Mouse (Mus musculus): ENCODE data around the gene Ucn3. TPM values are rescaled to one million over a fixed set of nuclear protein-coding genes. Genes with fewer than 3 reads are reported as not detected.

The Ucn3 gene
- polyA plus RNA-seq, 2 experiments from 2014 or later = not detected

- no peak for ATAC-seq
Measured at GRCm38 (mm10) chr13:3891479-3892087, 53.6 kb downstream of the Ucn3 start.

Other genes starting within 250 kb of the Ucn3 start
- gene Calml3, start 141.0 kb downstream of the Ucn3 start, polyA plus RNA-seq (2017; shearing (Covaris generic)) = not detected
- gene Calm4, start 107.6 kb downstream of the Ucn3 start, polyA plus RNA-seq (2017; shearing (Covaris generic)) = not detected
- gene Calm5, start 91.2 kb downstream of the Ucn3 start, polyA plus RNA-seq (2017; shearing (Covaris generic)) = not detected
- 10 to 100 TPM; 25.3 to 27.0 TPM for gene Net1, start 27.1 kb downstream of the Ucn3 start, polyA plus RNA-seq (2017; shearing (Covaris generic))
- gene Tubal3, start 27.1 kb downstream of the Ucn3 start, polyA plus RNA-seq (2017; shearing (Covaris generic)) = under 1 TPM in 1 of 2 experiments, not detected in 1; 0.33 TPM
- gene Akr1c14, start 103.7 kb upstream of the Ucn3 start, polyA plus RNA-seq (2017; shearing (Covaris generic)) = not detected
- under 1 TPM in 1 of 2 experiments, not detected in 1; 0.28 TPM for gene Akr1c18, start 205.3 kb upstream of the Ucn3 start, polyA plus RNA-seq (2017; shearing (Covaris generic))
- 10 to 100 TPM; 33.0 to 34.7 TPM for gene Akr1c13, start 245.8 kb upstream of the Ucn3 start, polyA plus RNA-seq (2017; shearing (Covaris generic))

All from activated CD4-positive, CD25-positive, alpha-beta regulatory T cell, adult 4 months (primary cell).